In genomic region chr7:127928596-127928995, GRCm38 (mm10) we compare ENCODE assay signal across 11 mouse cellular contexts. TPM values are rescaled to one million over a fixed set of nuclear protein-coding genes. Genes with fewer than 3 reads are reported as not detected.
DNase-seq lines count a peak whose midpoint lies in the region; ATAC-seq and TF ChIP-seq lines count a peak whose summit lies in the region.
"Had no signal": no experiment of that assay in that cellular context is flagged by ENCODE, and none has a peak within 500 bp of the region (broad histone marks: within the 10 kb centered on the region; RNA-seq: fewer than 3 reads in every experiment).

No protein-coding gene starts in this region.

- no peaks in the 10 kb centered on the region for H3K4me1 ChIP-seq in cerebellum, adult 2 months (ENCODE audit: control insufficient read depth, insufficient read depth, low read length)
- H3K4me1 ChIP-seq in midbrain, embryonic 11.5 days (ENCODE audit: control insufficient read depth, insufficient read depth, low read length) = peaks cover 10% of the 10 kb centered on the region
- H3K4me1 ChIP-seq in midbrain, embryonic 15.5 days = no peaks in the 10 kb centered on the region
- H3K4me1 ChIP-seq in limb, embryonic 14.5 days (ENCODE audit: control insufficient read depth, insufficient read depth, low read length) = peaks cover 11% of the 10 kb centered on the region
- peaks cover 2% of the 10 kb centered on the region; the same call in 1 of the 2 replicates for H3K4me1 ChIP-seq in stomach, postnatal 0 days (replicated peaks; ENCODE audit: control insufficient read depth, insufficient read depth)

- no peak overlapping the region for H3K4me2 ChIP-seq in midbrain, embryonic 11.5 days
- no peak overlapping the region for H3K4me2 ChIP-seq in midbrain, embryonic 15.5 days
- H3K4me2 ChIP-seq in limb, embryonic 14.5 days (replicated peaks; ENCODE audit: low read depth, low read length, severe bottlenecking) = peak overlapping the region; percentile 45; the same call in 1 of the 2 replicates
- H3K4me2 ChIP-seq in stomach, postnatal 0 days (replicated peaks; ENCODE audit: low read depth) = peak overlapping the region; percentile 49

- no peaks in the 10 kb centered on the region for H3K9me3 ChIP-seq in midbrain, embryonic 11.5 days (ENCODE audit: control insufficient read depth, low read length)
- H3K9me3 ChIP-seq in midbrain, embryonic 15.5 days = no peaks in the 10 kb centered on the region
- H3K9me3 ChIP-seq in limb, embryonic 14.5 days (ENCODE audit: control insufficient read depth, low read length) = no peaks in the 10 kb centered on the region
- H3K9me3 ChIP-seq in stomach, postnatal 0 days (ENCODE audit: control insufficient read depth, low read length) = no peaks in the 10 kb centered on the region

- H3K9ac ChIP-seq in midbrain, embryonic 11.5 days (ENCODE audit: low read length) = no peak overlapping the region
- H3K9ac ChIP-seq in midbrain, embryonic 15.5 days = no peak overlapping the region
- 0 out of 2 replicates have a peak overlapping the region, but pooled peaks have one; percentile 50 for H3K9ac ChIP-seq in limb, embryonic 14.5 days (ENCODE audit: low read depth, low read length, severe bottlenecking)
- peak overlapping the region; percentile 81 for H3K9ac ChIP-seq in stomach, postnatal 0 days (ENCODE audit: low read length)

- no peak for ATAC-seq in midbrain, embryonic 11.5 days (ENCODE audit: low FRiP score)
- no peak for ATAC-seq in midbrain, embryonic 15.5 days (replicated peaks)
- no peak for ATAC-seq in limb, embryonic 14.5 days (ENCODE audit: low FRiP score, low read depth)
- ATAC-seq in stomach, postnatal 0 days (ENCODE audit: low FRiP score, low TSS enrichment) = peak; percentile 43
- ATAC-seq: activated CD4-positive, CD25-positive, alpha-beta regulatory T cell, adult 4 months had no signal

- H3K27me3 ChIP-seq in cerebellum, adult 2 months (ENCODE audit: control insufficient read depth, insufficient read depth, low read length) = no peaks in the 10 kb centered on the region
- peaks cover 11% of the 10 kb centered on the region; the same call in 1 of the 2 replicates for H3K27me3 ChIP-seq in midbrain, embryonic 11.5 days (ENCODE audit: control insufficient read depth, insufficient read depth, low read length)
- H3K27me3 ChIP-seq in midbrain, embryonic 15.5 days (replicated peaks) = peaks cover 28% of the 10 kb centered on the region
- peaks cover 12% of the 10 kb centered on the region for H3K27me3 ChIP-seq in limb, embryonic 14.5 days (ENCODE audit: control insufficient read depth, insufficient read depth, low read length)
- H3K27me3 ChIP-seq in stomach, postnatal 0 days (ENCODE audit: control insufficient read depth, insufficient read depth, low read length) = no peaks in the 10 kb centered on the region

- TF ChIP-seq CTCF in cerebellum, adult 2 months (IDR thresholded peaks at IDR 0.05; ENCODE audit: borderline replicate concordance, insufficient read depth, low read depth, low read length) = no peak
- TF ChIP-seq CTCF in stomach, postnatal 0 days (IDR thresholded peaks at IDR 0.05; ENCODE audit: low read depth) = peak; percentile 41

- no peak overlapping the region for H3K4me3 ChIP-seq in cerebellum, adult 2 months (replicated peaks; ENCODE audit: insufficient read depth, low read depth, low read length)
- H3K4me3 ChIP-seq in midbrain, embryonic 11.5 days (ENCODE audit: low read depth, low read length) = no peak overlapping the region
- H3K4me3 ChIP-seq in midbrain, embryonic 15.5 days = no peak overlapping the region
- no peak overlapping the region; the same call in 1 of the 2 replicates for H3K4me3 ChIP-seq in limb, embryonic 14.5 days (replicated peaks; ENCODE audit: low read length)
- peak overlapping the region; percentile 49 for H3K4me3 ChIP-seq in stomach, postnatal 0 days (ENCODE audit: low read depth, low read length)

- peaks cover 3% of the 10 kb centered on the region; the same call in 1 of the 2 replicates for H3K36me3 ChIP-seq in midbrain, embryonic 11.5 days (ENCODE audit: control insufficient read depth, insufficient read depth, low read length)
- H3K36me3 ChIP-seq in midbrain, embryonic 15.5 days (replicated peaks) = peaks cover 20% of the 10 kb centered on the region
- H3K36me3 ChIP-seq in limb, embryonic 14.5 days (ENCODE audit: control insufficient read depth, insufficient read depth, low read length) = peaks cover 21% of the 10 kb centered on the region
- peaks cover 3% of the 10 kb centered on the region; the same call in 1 of the 2 replicates for H3K36me3 ChIP-seq in stomach, postnatal 0 days (ENCODE audit: control insufficient read depth, insufficient read depth, low read length)

- DNase-seq in cerebellum, postnatal 10 days = peak; percentile 61 to 70
- DNase-seq in cerebellum, adult 2 months = no peak
- DNase-seq in midbrain, embryonic 11.5 days (ENCODE audit: low spot score, missing footprints) = peak; percentile 54
- DNase-seq in limb, embryonic 14.5 days (ENCODE audit: low spot score) = no peak
- DNase-seq in stomach, postnatal 0 days (ENCODE audit: low spot score) = peak; percentile 74
- no peak for DNase-seq in spleen, postnatal 36 days (ENCODE audit: low spot score in 2 of 2)
- no peak for DNase-seq in ovary, postnatal 36 days (ENCODE audit: low spot score)
- DNase-seq: gastrocnemius, postnatal 14 days; layer of hippocampus, adult 9-11 months had no signal

- no peak overlapping the region for H3K27ac ChIP-seq in cerebellum, adult 2 months (ENCODE audit: insufficient read depth, low read length)
- no peak overlapping the region for H3K27ac ChIP-seq in midbrain, embryonic 11.5 days (ENCODE audit: low read depth, low read length)
- no peak overlapping the region for H3K27ac ChIP-seq in midbrain, embryonic 15.5 days
- H3K27ac ChIP-seq in limb, embryonic 14.5 days (replicated peaks; ENCODE audit: low read depth, low read length) = no peak overlapping the region
- H3K27ac ChIP-seq in stomach, postnatal 0 days (replicated peaks) = peak overlapping the region; percentile 95

- no peak for TF ChIP-seq EP300 in stomach, postnatal 0 days (optimal IDR thresholded peaks at IDR 0.05)

- 27% methylated on average over 5 of the region's 5 CpGs for WGBS in cerebellum, adult 2 months
- 50% methylated on average over 5 of the region's 5 CpGs for WGBS in midbrain, embryonic 11.5 days
- 56% methylated on average over 5 of the region's 5 CpGs for WGBS in midbrain, embryonic 15.5 days
- WGBS in limb, embryonic 14.5 days = 56% methylated on average over 5 of the region's 5 CpGs
- WGBS in stomach, postnatal 0 days = 38% methylated on average over 5 of the region's 5 CpGs

- TF ChIP-seq POLR2A in cerebellum, adult 2 months (IDR thresholded peaks at IDR 0.05; ENCODE audit: borderline replicate concordance, insufficient read depth, low read length) = no peak
- no peak for TF ChIP-seq POLR2A in limb, embryonic 14.5 days (IDR thresholded peaks at IDR 0.05; ENCODE audit: borderline replicate concordance, extremely low read depth, insufficient read depth, insufficient read length)

RNA-seq across cellular contexts. Expression of gene Prss8, which starts 1.3 kb away (rescaled TPM):
- polyA plus RNA-seq in cerebellum, adult 2 months (2012; rRNA removed) = 0.06 and 0.08 TPM in 2 replicates
- polyA plus RNA-seq in midbrain, embryonic 11.5 days (2014; fragmentation: Nextera tagmentation; extraction: Ambion mirVana) = 0.78 and 0.86 TPM in 2 replicates
- 0.29 and 0.35 TPM in 2 replicates for polyA plus RNA-seq in midbrain, embryonic 15.5 days (2015; fragmentation: Nextera tagmentation; extraction: Ambion mirVana)
- 6.3 and 7.0 TPM in 2 replicates for polyA plus RNA-seq in limb, embryonic 14.5 days (2012; rRNA removed)
- polyA plus RNA-seq in limb, embryonic 14.5 days (2014; fragmentation: Nextera tagmentation; extraction: Ambion mirVana) = 6.2 and 7.0 TPM in 2 replicates
- polyA plus RNA-seq in stomach, postnatal 0 days (2015; fragmentation: Nextera tagmentation; extraction: Ambion mirVana) = 77.4 and 85.3 TPM in 2 replicates
- polyA plus RNA-seq: activated CD4-positive, CD25-positive, alpha-beta regulatory T cell, adult 4 months had no signal

RNA-seq across cellular contexts. Expression of gene Kat8, which starts 16.3 kb away (rescaled TPM):
- polyA plus RNA-seq in cerebellum, adult 2 months (2012; rRNA removed) = 49.1 and 50.0 TPM in 2 replicates
- polyA plus RNA-seq in midbrain, embryonic 11.5 days (2014; fragmentation: Nextera tagmentation; extraction: Ambion mirVana) = 54.6 and 57.1 TPM in 2 replicates
- polyA plus RNA-seq in midbrain, embryonic 15.5 days (2015; fragmentation: Nextera tagmentation; extraction: Ambion mirVana) = 50.7 and 53.1 TPM in 2 replicates
- polyA plus RNA-seq in limb, embryonic 14.5 days (2012; rRNA removed) = 35.2 and 43.4 TPM in 2 replicates
- 39.1 and 45.4 TPM in 2 replicates for polyA plus RNA-seq in limb, embryonic 14.5 days (2014; fragmentation: Nextera tagmentation; extraction: Ambion mirVana)
- 15.1 and 16.6 TPM in 2 replicates for polyA plus RNA-seq in stomach, postnatal 0 days (2015; fragmentation: Nextera tagmentation; extraction: Ambion mirVana)

RNA-seq across cellular contexts. Expression of gene Prss36, which starts 17.9 kb away (rescaled TPM):
- polyA plus RNA-seq in cerebellum, adult 2 months (2012; rRNA removed) = 15.9 and 18.9 TPM in 2 replicates
- 9.4 and 9.6 TPM in 2 replicates for polyA plus RNA-seq in midbrain, embryonic 11.5 days (2014; fragmentation: Nextera tagmentation; extraction: Ambion mirVana)
- 10.4 and 15.5 TPM in 2 replicates for polyA plus RNA-seq in midbrain, embryonic 15.5 days (2015; fragmentation: Nextera tagmentation; extraction: Ambion mirVana)
- 14.5 and 16.9 TPM in 2 replicates for polyA plus RNA-seq in limb, embryonic 14.5 days (2012; rRNA removed)
- polyA plus RNA-seq in limb, embryonic 14.5 days (2014; fragmentation: Nextera tagmentation; extraction: Ambion mirVana) = 11.7 and 14.1 TPM in 2 replicates
- 9.1 and 9.7 TPM in 2 replicates for polyA plus RNA-seq in stomach, postnatal 0 days (2015; fragmentation: Nextera tagmentation; extraction: Ambion mirVana)

RNA-seq across cellular contexts. Expression of gene Bckdk, which starts 24.7 kb away (rescaled TPM):
- polyA plus RNA-seq in cerebellum, adult 2 months (2012; rRNA removed) = 69.7 and 71.5 TPM in 2 replicates
- polyA plus RNA-seq in midbrain, embryonic 11.5 days (2014; fragmentation: Nextera tagmentation; extraction: Ambion mirVana) = 96.5 and 107 TPM in 2 replicates
- 61.3 and 66.6 TPM in 2 replicates for polyA plus RNA-seq in midbrain, embryonic 15.5 days (2015; fragmentation: Nextera tagmentation; extraction: Ambion mirVana)
- 67.0 and 94.6 TPM in 2 replicates for polyA plus RNA-seq in limb, embryonic 14.5 days (2012; rRNA removed)
- polyA plus RNA-seq in limb, embryonic 14.5 days (2014; fragmentation: Nextera tagmentation; extraction: Ambion mirVana) = 116 and 122 TPM in 2 replicates
- 102 and 106 TPM in 2 replicates for polyA plus RNA-seq in stomach, postnatal 0 days (2015; fragmentation: Nextera tagmentation; extraction: Ambion mirVana)

RNA-seq across cellular contexts. Expression of gene Vkorc1, which starts 33.2 kb away (rescaled TPM):
- 61.5 and 63.1 TPM in 2 replicates for polyA plus RNA-seq in cerebellum, adult 2 months (2012; rRNA removed)
- polyA plus RNA-seq in midbrain, embryonic 11.5 days (2014; fragmentation: Nextera tagmentation; extraction: Ambion mirVana) = 44.6 and 48.6 TPM in 2 replicates
- polyA plus RNA-seq in midbrain, embryonic 15.5 days (2015; fragmentation: Nextera tagmentation; extraction: Ambion mirVana) = 52.9 and 58.8 TPM in 2 replicates
- 242 and 335 TPM in 2 replicates for polyA plus RNA-seq in limb, embryonic 14.5 days (2012; rRNA removed)
- polyA plus RNA-seq in limb, embryonic 14.5 days (2014; fragmentation: Nextera tagmentation; extraction: Ambion mirVana) = 244 and 256 TPM in 2 replicates
- 123 and 130 TPM in 2 replicates for polyA plus RNA-seq in stomach, postnatal 0 days (2015; fragmentation: Nextera tagmentation; extraction: Ambion mirVana)

Comparison
In these comparisons a context has a peak if more than half of its experiments do, and no peak if none do; other contexts are left out.
1. DNase-seq: peak in cerebellum, postnatal 10 days (2 of 2), midbrain, embryonic 11.5 days (single experiment) and stomach, postnatal 0 days (single experiment); none in cerebellum, adult 2 months (0 of 2), limb, embryonic 14.5 days (single experiment), spleen, postnatal 36 days (0 of 2) and ovary, postnatal 36 days (single experiment).
2. H3K4me2 ChIP-seq: peak in limb, embryonic 14.5 days (single experiment) and stomach, postnatal 0 days (single experiment); none in midbrain, embryonic 11.5 days (single experiment) and midbrain, embryonic 15.5 days (single experiment).
3. H3K9ac ChIP-seq: peak in limb, embryonic 14.5 days (single experiment) and stomach, postnatal 0 days (single experiment); none in midbrain, embryonic 11.5 days (single experiment) and midbrain, embryonic 15.5 days (single experiment).